Mouse (Mus musculus) adrenal gland, adult 2 months (tissue): ENCODE data around the gene Lrba. TPM values are rescaled to one million over a fixed set of nuclear protein-coding genes. Genes with fewer than 3 reads are reported as not detected.
A peak's percentile ranks its signal among the peaks of the same experiment; 100 is the strongest.

ENCODE experiments used
- DNase-seq: peaks from one replicate; pipeline ENCODE4 v3.0.0; 2021
- long read RNA-seq: library from polyadenylated mRNA; stranded (forward); transcript quantifications from one replicate; pipeline ENCODE4 v2.0.0, GENCODE M21; 2021
- polyA plus RNA-seq: library from polyadenylated mRNA; depleted of rRNA; stranded (reverse); fragments of >200 nt; gene quantifications from 2 replicates; pipeline ENCODE4 v1.2.3, GENCODE M21; 2012; rRNA removed
- total RNA-seq, 2 experiments: library from RNA; stranded (reverse); gene quantifications; 2 replicates each; pipeline ENCODE4 v1.2.3; 2021

Lrba gene
- total RNA-seq (10 to 100 TPM; 28.6 to 36.4 TPM), polyA plus RNA-seq (9.2 and 11.0 TPM in 2 replicates)
- long read RNA-seq, partial matches to known transcripts: 1 of 2 reads
- long read RNA-seq, other reads (novel, unspliced or antisense): 1 of 2 reads

DNA sequence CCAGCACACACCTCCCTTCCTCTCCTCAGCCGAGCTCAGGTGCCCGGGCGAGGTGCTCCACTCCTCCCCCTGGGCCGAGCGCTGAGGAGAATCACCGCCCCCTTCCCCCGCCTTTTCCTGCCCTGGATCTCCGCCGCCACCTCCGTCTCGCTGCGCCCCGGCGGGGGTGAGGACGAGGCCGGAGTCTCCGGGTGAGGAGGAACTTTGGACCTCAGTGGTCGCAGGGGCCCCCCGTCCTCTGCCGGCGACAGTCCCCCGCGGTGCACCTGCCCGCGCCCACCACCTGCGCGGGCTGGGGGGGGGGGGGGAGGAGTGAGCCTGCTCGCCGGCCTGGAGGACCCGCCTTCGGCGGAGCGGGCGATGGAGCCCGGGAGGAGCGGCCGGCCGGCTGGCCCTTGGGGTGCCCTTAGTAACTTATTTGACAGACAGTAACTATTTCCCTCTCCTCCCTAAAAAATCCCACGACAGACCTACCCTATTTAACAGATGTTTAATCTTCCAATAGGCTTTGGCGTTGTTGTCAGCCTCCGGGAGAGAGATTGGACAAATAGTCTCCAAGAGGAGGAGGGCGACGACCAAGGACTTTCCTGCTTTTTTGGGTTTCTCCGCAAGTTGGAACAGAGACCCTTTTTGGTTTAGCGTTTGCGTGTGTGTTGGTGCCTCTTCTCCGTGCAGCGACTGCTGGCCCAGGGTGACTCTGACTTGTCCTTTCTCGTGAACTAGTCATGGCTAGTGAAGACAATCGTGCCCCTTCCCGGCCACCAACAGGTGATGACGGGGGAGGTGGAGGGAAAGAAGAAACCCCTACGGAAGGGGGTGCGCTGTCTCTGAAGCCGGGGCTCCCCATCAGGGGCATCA, at the start of gene Lrba:
Gene Lrba (plus strand): TSS at position 117 of the 858 bp plus-strand sequence.
- DNase-seq: peak; percentile 91

- no peak for DNase-seq
Measured at GRCm38 (mm10) chr3:86179714-86180113, 44.8 kb upstream of the Lrba start.

DNA sequence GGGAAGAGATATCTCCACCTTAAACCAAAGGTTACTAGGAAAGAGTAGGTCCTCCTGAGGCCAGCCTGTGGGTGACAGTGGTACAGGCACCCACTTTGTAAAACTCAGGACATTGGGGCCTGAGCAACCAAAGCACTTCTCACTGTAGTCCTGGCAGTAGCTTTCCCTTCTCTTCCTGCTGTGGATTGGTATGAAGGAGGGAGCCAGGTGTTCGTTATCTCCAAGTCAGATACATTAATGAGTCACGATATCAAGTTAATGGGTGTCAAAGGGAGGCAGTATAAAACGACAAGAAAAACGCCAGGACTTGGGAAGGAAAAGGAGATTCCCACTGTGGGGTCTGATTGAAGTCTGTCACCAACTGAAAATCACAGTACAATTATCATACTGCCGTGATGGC, 43.4 kb upstream of the Lrba start:
- DNase-seq: no peak

DNA sequence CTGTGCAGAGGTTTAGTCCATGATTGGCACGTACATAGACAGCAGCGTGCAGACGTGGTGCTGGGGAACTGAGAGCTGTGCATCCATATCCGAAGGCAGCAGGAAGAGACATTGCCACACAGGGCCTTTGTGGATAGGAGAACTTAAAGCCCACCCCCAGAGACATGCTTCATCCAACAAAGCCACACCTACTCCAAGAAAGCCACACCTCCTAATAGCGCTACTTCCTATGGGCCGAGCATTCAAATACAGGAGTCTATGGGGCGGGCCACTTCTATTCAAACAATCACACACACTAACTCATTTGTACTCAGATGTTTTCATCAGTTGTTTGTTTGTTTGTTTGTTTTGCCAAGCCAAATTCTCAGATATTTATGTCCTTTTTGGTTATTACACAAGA, 39.9 kb upstream of the Lrba start:
- no peak for DNase-seq

DNA sequence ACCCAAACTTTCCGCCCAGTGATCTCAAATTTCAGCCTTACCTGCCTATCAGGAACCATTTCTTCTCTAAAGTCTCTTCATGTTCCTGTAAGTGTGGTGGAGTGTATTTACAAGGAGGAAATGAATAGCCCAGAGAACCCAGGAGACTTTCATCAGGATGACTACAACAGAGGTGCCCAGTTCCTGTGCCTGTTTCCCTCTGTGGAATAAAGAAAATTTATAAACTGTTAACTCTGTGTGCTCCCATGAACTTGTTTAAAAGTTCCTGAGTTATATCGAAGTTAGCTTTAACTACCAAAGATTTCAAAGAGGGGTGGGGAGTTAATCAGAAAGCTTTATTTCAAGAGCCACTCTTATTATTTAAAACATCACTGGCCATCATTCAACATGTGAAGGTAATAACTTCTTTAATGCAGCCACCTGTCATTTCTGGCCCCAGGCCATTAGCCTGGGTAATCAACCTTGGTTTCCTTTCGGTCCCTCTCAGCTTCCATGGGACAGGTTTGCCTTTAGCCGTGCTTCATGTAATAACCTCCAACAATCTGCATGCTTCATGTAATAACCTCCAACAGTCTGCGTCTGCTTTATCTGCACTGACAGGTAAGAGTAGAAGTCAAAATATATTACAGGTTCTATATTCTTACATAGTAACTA, 36.6 kb upstream of the Lrba start:
- no peak for DNase-seq

GRCm38 (mm10) chr3:86195981-86196380, 28.5 kb upstream of the Lrba start:
- DNase-seq: no peak

DNA sequence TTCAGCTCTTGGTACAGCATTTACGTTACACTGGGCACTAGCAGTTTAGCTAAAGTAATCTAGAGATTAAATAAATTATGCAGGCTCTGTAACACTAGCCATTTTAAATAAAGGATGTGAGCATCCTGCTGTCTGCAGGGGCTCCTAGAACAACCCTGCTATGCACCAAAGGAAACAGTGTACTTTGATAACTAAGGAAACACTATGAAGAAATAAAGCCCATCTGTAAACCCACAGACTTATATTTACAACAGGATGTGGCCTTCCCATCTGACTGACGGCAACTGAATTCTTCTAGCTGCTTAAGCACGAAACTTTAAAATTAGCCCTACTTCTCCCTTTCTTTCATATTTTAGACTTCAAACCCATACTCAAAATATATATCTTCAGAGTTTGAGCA, 28.0 kb upstream of the Lrba start:
- DNase-seq: no peak

GRCm38 (mm10) chr3:86201645-86202175, 22.8 kb upstream of the Lrba start:
- peak; percentile 63 for DNase-seq

DNA sequence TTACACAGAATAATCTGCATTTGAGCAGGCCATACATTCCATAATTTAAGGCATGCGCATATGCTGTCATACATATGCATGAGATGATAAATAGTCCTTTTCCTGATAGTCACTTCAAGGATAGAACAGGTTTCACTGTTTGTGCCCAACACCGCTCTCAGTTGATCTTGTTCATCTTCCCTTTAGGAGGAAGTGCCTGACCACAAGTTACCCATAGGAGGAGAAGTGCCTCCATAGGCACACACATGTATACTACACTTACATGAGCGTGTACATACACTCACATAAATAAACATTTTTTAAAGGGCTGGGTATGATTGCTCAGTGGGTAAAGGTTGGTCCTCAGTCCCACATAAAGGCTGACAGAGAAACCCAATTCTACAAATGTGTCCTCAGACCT, 22.0 kb upstream of the Lrba start:
- no peak for DNase-seq

GRCm38 (mm10) chr3:86204608-86205358, 19.7 kb upstream of the Lrba start:
- no peak for DNase-seq

DNA sequence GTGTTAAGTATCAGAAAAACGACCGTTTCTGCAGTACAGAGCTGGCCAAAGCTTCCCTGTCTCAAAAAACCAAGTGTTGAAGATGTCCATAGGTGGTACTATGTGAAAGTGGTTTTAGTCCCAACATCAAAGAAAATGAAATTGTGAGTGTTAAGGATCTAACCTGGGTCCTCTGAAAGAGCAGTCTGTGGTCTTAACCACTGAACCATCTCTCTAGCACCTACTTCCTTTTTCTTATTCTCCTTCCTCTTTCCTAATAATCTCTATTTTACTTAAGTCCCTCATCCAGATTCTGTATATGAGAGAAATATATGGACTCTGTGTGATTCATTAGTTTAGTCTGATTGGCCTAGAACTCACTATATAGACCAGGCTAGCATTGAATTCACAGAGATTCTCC, 17.9 kb upstream of the Lrba start:
- no peak for DNase-seq

GRCm38 (mm10) chr3:86210267-86210939, 14.1 kb upstream of the Lrba start:
- no peak for DNase-seq

- no peak for DNase-seq
Measured at GRCm38 (mm10) chr3:86210959-86211358, 13.5 kb upstream of the Lrba start.

DNA sequence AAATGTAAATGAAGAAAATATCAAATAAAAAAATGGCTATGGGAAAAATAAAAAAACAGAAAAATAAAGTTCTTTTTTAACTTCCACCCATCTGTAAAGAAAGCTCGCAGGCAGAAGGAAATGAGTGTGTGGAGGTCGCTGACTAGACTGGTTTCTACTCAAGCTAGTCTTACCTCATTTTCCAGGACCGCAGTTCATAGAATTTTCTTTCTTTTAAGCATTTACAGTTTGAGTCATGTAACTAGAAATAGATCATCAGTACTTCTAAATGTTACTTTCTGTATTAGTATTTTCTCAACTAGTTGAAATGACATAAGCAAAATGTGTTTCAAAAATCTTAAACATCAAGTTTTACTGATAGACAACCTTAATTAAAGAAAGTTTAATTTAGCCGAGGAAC, 10.2 kb upstream of the Lrba start:
- no peak for DNase-seq

DNA sequence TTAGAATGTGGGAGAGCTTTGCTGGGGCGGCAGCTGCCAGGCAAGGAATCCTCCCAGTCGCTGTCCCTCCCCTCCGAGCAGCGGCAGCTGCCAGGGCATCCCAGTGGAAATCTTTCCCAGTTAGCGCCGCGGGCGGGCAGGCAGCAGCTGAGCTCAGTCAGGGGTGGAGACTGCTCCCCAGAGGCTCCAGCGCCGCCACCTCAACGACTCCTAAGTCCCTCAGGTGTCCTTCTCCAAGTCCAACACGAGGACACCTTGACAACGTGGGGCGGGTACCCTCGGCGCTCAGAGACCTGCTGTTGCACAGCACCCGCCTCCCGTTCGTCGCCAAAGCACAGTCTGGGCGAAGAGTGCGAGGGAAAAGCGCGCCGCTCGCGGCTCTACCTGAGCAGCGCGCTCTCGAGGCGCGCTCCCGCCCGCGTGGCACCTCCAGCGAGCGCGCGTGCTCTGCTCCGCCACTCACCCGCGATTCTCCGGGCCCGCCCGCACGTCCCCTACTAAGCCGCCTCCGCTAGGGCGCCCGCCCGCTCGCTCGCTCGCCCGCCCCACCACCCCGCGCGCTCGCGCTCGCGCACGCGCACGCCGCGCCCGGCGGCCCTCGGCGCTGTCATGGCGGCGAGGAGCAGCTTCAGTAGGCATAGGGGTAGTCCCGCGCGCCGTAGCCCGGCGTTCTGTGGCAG, 706 bp upstream of the Lrba start:
- DNase-seq: peak; percentile 94

- DNase-seq: no peak
Measured at GRCm38 (mm10) chr3:86224314-86224563, 241 bp upstream of the Lrba start.

DNA sequence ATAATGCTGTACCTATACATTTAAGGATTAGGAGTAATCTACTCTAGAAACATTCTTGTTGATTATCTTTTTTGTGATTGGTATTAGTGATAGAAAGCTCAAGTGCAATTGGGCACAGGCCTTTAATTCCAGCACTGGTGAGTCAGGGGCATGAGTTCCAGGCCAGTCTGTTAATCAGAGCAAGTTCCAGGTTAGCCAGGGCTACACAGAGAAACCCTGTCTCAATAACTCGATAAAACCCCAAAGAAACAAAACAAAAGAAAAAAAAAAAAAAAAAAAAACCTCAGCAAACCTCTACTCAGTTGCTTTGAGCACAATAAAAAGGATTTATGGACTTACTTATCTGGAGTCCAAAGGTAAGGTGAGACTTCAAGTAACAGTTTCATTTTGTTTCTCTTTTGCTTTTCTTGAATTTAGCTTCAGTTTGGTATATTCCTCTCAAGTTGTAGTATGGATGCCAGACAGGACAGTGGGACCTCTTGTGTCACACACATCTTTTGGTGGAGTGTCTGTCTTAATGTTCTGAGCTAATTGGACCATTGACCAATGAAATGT, 7.1 kb downstream of the Lrba start:
- DNase-seq: no peak

DNA sequence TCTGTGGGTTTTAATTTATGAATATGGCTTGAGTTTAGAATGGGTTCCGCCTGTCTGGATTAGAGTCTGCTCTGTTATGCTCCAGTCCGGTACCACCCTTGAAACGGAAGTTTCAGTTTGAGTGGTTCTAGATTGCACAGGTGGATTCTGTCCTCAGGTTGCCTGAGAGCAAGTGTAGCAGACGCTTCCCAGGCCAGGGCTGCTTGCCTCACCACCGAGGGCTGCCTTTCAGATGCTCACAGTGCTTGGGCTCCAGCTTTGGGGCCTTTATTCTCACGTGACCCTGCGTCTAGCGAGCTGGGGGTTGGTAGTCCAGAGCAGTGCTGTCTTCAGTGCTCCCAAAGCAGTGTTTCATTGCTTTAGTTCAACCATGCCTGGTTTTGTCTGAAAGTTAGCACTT, 22.7 kb downstream of the Lrba start:
- DNase-seq: no peak

- no peak for DNase-seq
Measured at GRCm38 (mm10) chr3:86251212-86251611, 26.7 kb downstream of the Lrba start.

DNA sequence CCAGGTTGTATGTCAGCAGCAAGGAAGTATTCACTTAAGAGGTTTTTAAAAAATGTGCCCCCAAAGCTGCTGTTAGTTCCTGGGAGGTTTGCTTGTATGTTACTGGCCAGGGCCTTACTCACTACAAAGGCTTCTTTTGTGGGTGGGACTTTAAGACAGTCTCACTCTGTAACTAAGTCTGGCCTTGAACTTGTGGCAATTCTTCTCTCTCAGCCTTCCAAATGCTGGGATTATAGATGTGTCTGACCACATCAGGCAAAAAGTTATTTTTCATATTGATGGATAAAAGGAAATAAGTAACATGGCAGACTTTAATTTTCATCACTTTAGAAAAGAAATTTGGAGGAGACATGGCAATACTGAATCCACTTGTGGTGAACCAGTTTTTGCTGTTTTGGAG, 28.1 kb downstream of the Lrba start:
- no peak for DNase-seq

DNA sequence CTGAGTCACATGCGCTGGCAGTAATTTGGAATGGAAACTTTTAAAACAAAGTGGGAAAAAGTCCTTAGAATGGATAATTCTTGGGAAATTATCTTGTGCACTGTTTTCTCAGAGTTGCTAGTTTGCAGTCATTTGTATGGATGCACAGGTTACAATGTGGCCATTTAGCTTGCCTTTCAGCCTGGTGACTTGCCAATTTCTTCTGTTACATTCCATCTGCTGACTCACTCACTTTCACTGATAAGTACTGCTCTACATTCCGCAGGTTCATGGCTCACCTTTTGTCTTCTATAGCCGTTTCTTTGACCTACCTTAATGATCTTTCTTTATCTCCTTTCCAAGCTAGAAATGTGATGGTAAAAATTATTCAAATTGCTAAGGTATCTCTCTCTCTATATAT, 28.6 kb downstream of the Lrba start:
- DNase-seq: peak; percentile 47
